Mouse (Mus musculus) heart, embryonic 16.5 days (tissue): ENCODE measurements around the gene Apcs. TPM values are rescaled to one million over a fixed set of nuclear protein-coding genes. Genes with fewer than 3 reads are reported as not detected.

Source experiments
- ATAC-seq: fragments of 200-750 bp; cut with Nextera tagmentation; replicated peaks from 2 replicates; pipeline ENCODE4 v1.8.0; 2017; ENCODE audit warnings: moderate number of reproducible peaks; ENCODE audit not compliant: insufficient read depth, low FRiP score; ENCODE audit errors: extremely low read depth
- H3K27ac ChIP-seq: fragments of 300-500 bp; sonication (generic); 2 replicates; pipeline ENCODE4 v1.5.1; 2014; ENCODE audit warnings: mild to moderate bottlenecking, low read length, control low read depth, moderate library complexity
- H3K27me3 ChIP-seq: fragments of 300-500 bp; sonication (generic); 2 replicates; pipeline ENCODE4 v1.6.1; 2014; ENCODE audit warnings: low read length, mixed read lengths; ENCODE audit not compliant: control insufficient read depth, insufficient read depth
- H3K36me3 ChIP-seq: fragments of 300-500 bp; sonication (generic); 2 replicates; pipeline ENCODE4 v1.6.1; 2014; ENCODE audit not compliant: control insufficient read depth, insufficient read depth
- H3K4me1 ChIP-seq: fragments of 300-500 bp; sonication (generic); 2 replicates; pipeline ENCODE4 v1.6.1; 2014; ENCODE audit warnings: low read length, mixed read lengths; ENCODE audit not compliant: control insufficient read depth, insufficient read depth
- H3K4me2 ChIP-seq: fragments of 300-500 bp; sonication (generic); 2 replicates; pipeline ENCODE4 v1.6.1; 2014; ENCODE audit warnings: low read depth, mild to moderate bottlenecking, control low read depth, low read length
- H3K4me3 ChIP-seq: fragments of 300-500 bp; sonication (generic); 2 replicates; pipeline ENCODE4 v1.5.1; 2014; ENCODE audit warnings: mild to moderate bottlenecking, control low read depth, low read length
- H3K9ac ChIP-seq: fragments of 300-500 bp; sonication (generic); 2 replicates; pipeline ENCODE4 v1.6.1; 2014; ENCODE audit warnings: low read length, control low read depth
- H3K9me3 ChIP-seq: fragments of 300-500 bp; sonication (generic); replicated peaks from 2 replicates; pipeline ENCODE4 v1.6.1; 2016; ENCODE audit warnings: low read length; ENCODE audit not compliant: control insufficient read depth
- WGBS: fragments of 180-500 bp; shearing (Covaris S2); extraction: QIAGEN DNeasy Blood & Tissue Kit; methylation state at CpG from one replicate; pipeline ENCODE4 v1.1.7; 2014; 5-methylcytosine and 5-hydroxymethylcytosine counted together
- polyA plus RNA-seq: library from polyadenylated mRNA; unstranded; fragments of >200 nt; fragmentation: Nextera tagmentation; extraction: Ambion mirVana; gene quantifications from 2 replicates; pipeline ENCODE4 v1.2.1, GENCODE M21; 2015

Gene Apcs
- not detected in 2 replicates for polyA plus RNA-seq

DNA sequence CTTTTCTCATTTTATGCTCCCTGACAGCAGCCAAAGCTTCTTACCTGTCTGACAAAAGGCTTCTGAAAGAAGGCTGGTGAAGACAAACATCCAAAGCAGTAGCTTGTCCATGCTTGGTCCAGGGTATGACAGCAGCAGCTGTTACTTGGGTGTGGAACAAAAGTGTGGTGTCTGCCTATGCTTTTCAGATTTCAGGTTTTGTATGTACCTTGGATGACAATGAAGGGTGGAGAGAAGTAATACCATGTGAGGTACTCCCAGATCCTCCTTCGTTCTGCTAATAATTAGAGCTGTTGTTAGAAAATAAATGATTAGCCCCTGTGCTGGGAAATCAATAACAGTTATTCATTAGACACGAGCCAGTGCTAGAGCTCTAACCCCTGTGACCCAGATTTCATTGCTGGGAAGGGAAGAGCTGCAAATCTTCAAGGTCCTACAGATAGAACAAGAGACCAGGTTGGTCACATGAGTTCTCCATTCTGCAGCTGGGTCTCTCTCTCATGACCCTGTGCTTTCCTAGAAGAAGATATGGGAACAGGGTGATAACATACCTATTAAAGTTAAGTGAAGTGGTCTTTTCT is at the start of gene Apcs:
Apcs (minus strand) TSS at position 265 of the 581 bp plus-strand sequence.
- Histone ChIP-seq H3K27me3 (no peaks in the 10 kb centered on the region), H3K9me3 (no peaks in the 10 kb centered on the region), H3K27ac (no peak within 1 kb of the TSS), H3K4me1 (no peaks in the 10 kb centered on the region), H3K9ac (no peak within 1 kb of the TSS), H3K36me3 (no peaks in the 10 kb centered on the region), H3K4me3 (no peak within 1 kb of the TSS), H3K4me2 (no peak within 1 kb of the TSS)
- no peak for ATAC-seq
- 54% methylated on average over 2 of the region's 2 CpGs for WGBS

DNA sequence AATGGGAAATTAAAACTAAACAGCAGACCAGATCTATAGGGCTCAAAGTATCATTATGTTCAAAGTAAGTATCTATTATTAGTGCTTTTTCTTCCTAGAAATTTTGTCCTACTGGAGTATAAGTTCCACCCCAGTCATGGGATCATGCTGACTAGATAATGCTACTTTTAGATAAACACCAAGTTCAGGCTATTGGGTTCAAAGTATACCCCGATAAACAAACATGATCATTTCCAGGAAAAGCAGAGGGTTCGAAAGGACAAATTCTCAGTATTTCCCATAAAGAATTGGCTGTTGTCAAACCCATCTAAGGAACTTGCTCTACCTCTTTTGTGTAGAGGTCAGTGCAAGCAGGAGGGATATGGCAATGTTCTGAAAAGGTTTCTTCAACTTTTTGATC is 37.4 kb upstream of the Apcs start:
- H3K4me3 ChIP-seq, result no peak overlapping the region
- 81% methylated on average over 2 of the region's 2 CpGs for WGBS
- no peaks in the 10 kb centered on the region for H3K9me3 ChIP-seq
- no peaks in the 10 kb centered on the region for H3K27me3 ChIP-seq
- no peaks in the 10 kb centered on the region for H3K36me3 ChIP-seq
- ATAC-seq, result no peak
- no peak overlapping the region for H3K27ac ChIP-seq
- no peaks in the 10 kb centered on the region for H3K4me1 ChIP-seq
- H3K9ac ChIP-seq, result no peak overlapping the region
- H3K4me2 ChIP-seq, result no peak overlapping the region

DNA sequence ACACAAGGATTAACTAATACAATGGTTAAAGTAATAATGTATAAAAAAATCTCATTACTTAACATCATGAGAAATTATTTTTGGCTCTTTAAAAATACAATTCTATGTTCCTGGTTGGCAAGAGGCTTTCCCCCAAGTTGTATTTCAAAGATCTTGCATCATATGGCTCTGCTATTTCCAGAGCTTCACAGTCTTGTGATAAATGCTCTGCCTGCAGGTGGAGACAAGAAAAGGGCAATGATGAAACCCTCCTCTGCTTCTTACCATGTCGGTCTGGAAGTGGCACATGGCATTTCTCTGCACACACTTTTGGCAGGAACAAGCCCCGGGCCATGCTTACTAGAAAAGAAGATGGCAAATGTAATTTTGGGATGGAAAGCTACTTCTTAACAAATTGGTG is 23.6 kb upstream of the Apcs start:
- H3K27me3 ChIP-seq, result no peaks in the 10 kb centered on the region
- no peaks in the 10 kb centered on the region for H3K36me3 ChIP-seq
- no peak overlapping the region for H3K4me3 ChIP-seq
- no peak overlapping the region for H3K9ac ChIP-seq
- WGBS, result 56% methylated on average over 2 of the region's 2 CpGs
- H3K4me1 ChIP-seq, result no peaks in the 10 kb centered on the region
- no peak overlapping the region for H3K4me2 ChIP-seq
- no peak for ATAC-seq
- H3K27ac ChIP-seq, result no peak overlapping the region
- no peaks in the 10 kb centered on the region for H3K9me3 ChIP-seq

DNA sequence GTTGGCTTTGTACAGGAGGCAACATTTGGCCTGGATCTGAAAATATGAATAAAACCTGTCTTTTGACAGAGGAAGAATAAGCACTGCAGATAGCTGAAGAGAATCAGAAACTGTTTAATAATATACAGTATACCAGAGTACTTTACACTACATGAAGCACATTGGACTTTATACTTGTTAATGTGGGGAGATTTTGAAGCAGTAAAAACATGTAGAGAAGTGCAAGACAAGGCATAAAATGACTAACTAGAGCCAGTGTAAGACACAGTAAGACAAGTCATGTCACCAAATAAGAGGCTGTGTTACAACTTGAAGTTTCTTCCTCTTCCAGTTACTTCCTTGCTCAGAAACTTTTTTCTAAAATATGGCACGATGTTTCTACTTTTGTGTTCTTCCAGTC is 22.3 kb upstream of the Apcs start:
- Histone ChIP-seq H3K4me2 (no peak overlapping the region), H3K9ac (no peak overlapping the region), H3K4me3 (no peak overlapping the region), H3K27me3 (no peaks in the 10 kb centered on the region), H3K9me3 (no peaks in the 10 kb centered on the region), H3K4me1 (no peaks in the 10 kb centered on the region), H3K36me3 (no peaks in the 10 kb centered on the region), H3K27ac (no peak overlapping the region)
- no peak for ATAC-seq
- WGBS, result 59% methylated on average over 1 of the region's 1 CpGs

DNA sequence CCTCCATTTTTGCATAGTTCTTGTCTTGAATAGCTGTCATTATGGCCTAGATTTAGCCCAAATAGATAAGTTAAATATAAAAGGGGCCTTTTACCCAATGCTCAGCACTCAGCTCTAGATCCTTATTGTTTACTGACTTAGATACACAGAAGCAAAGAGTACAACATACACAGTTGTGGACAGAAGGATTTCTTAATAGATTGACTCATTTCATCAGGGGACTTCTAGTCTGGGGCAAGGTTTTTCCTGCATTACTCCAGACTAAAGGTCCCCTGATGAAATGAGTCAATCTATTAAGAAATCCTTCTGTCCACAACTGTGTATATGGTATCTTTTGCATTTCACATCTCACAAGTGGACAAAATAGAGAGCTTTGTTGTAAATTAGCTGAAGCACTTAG is 8.5 kb upstream of the Apcs start:
- Histone ChIP-seq H3K4me3 (no peak overlapping the region), H3K27ac (no peak overlapping the region), H3K9ac (no peak overlapping the region), H3K27me3 (no peaks in the 10 kb centered on the region), H3K4me2 (no peak overlapping the region), H3K9me3 (no peaks in the 10 kb centered on the region), H3K36me3 (no peaks in the 10 kb centered on the region), H3K4me1 (no peaks in the 10 kb centered on the region)
- no peak for ATAC-seq

DNA sequence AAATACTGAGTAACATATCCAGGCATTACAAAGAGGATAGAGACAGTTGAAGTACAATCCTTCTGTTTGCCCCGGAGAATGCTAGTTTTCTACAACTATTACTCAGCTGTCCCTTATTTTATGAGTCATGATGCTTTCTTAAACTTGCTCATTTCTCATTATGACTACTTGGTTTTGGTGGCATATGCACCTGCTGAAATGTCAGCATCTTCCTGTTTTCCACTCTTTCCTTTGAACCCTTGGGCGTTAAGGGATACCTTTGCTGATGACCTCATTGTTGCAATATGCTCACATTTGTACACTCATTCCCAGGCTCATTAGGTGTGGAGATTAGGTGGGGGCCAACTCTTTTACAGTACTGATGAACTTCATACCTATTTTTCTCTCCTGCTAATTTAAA is 594 bp upstream of the Apcs start:
- Histone ChIP-seq H3K4me3 (no peak overlapping the region), H3K36me3 (no peaks in the 10 kb centered on the region), H3K4me2 (no peak overlapping the region), H3K27me3 (no peaks in the 10 kb centered on the region), H3K9ac (no peak overlapping the region), H3K9me3 (no peaks in the 10 kb centered on the region), H3K4me1 (no peaks in the 10 kb centered on the region), H3K27ac (no peak overlapping the region)
- ATAC-seq, result no peak
- 83% methylated on average over 2 of the region's 2 CpGs for WGBS

DNA sequence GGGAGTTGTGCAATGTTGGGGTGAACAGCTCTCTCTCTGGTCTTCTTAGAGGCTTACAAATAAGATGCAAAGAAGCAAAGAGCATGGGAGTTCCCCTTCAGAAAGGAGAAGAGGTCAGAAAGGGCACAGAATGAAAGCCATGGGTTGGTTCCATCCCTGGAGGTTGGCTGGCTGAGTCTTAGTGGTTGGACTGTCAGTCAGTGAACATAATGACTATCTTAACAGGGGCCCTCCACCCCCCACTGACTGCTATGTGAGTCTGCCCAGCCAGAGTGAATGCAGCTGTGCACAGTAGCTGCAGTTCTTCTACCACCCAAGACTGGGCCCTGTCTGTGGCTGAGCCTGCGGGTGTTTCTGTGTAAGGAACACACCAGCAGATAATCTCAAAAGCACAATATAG is 18.2 kb downstream of the Apcs start:
- Histone ChIP-seq H3K27ac (no peak overlapping the region), H3K27me3 (no peaks in the 10 kb centered on the region), H3K9me3 (no peaks in the 10 kb centered on the region), H3K36me3 (no peaks in the 10 kb centered on the region), H3K9ac (no peak overlapping the region), H3K4me2 (no peak overlapping the region), H3K4me3 (no peak overlapping the region), H3K4me1 (no peaks in the 10 kb centered on the region)
- no peak for ATAC-seq
- 77% methylated on average over 1 of the region's 1 CpGs for WGBS

DNA sequence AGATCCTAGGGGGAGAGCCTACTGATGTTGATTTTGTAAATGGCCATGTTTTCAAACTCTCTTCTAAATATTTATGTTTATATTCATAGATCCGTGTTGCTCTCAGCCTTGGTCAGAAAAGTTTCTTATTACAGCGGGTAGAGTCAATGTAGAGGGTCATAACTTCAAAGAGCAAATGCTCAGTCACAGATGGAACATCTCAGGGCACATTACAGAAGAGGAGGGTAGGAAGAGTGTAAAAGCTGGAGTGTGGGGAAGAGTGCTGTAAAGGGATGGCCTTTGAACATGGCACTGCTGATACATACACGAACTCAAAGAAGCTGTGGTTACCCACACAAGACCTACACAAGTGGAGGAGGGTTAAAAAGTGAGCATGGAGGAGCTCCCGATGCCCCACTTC is 19.6 kb downstream of the Apcs start:
- no peak overlapping the region for H3K4me2 ChIP-seq
- 72% methylated on average over 4 of the region's 4 CpGs for WGBS
- no peak for ATAC-seq

DNA sequence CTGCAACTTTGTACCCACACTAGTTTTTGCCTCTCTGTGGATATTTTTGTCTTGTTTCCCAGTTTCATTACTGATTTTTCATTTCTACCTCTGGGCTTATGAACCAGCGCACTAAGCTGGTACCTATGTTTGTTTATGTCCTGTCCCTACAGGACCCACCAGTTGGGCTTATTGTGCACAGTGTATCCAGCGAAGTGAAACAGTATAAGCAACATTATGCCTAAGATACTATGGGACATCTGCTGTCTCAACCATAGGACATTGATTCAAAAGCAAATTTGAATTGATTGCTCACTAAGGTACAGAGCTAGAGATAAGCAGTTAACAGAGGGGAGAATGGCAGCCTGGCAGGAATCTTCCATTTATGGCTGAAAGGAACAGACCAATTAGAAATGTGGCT is 46.7 kb downstream of the Apcs start:
- no peak overlapping the region for H3K27ac ChIP-seq
- H3K9ac ChIP-seq, result no peak overlapping the region
- H3K4me2 ChIP-seq, result no peak overlapping the region
- H3K9me3 ChIP-seq, result no peaks in the 10 kb centered on the region
- H3K4me3 ChIP-seq, result no peak overlapping the region
- H3K4me1 ChIP-seq, result no peaks in the 10 kb centered on the region
- 79% methylated on average over 2 of the region's 2 CpGs for WGBS
- H3K27me3 ChIP-seq, result no peaks in the 10 kb centered on the region
- H3K36me3 ChIP-seq, result no peaks in the 10 kb centered on the region
- ATAC-seq, result no peak

More for the DNA sequence above, 19.6 kb downstream of the Apcs start:
- Histone ChIP-seq H3K4me3 (no peak overlapping the region), H3K9ac (no peak overlapping the region), H3K27me3 (no peaks in the 10 kb centered on the region), H3K27ac (no peak overlapping the region), H3K9me3 (no peaks in the 10 kb centered on the region), H3K4me1 (no peaks in the 10 kb centered on the region), H3K36me3 (no peaks in the 10 kb centered on the region)
